Mouse (Mus musculus) C2C12 (cell line): Measurements from ENCODE around the gene Cldn4. TPM values are rescaled to one million over a fixed set of nuclear protein-coding genes. Genes with fewer than 3 reads are reported as not detected.

Experiments
- H3K27me3 ChIP-seq: one replicate; pipeline ENCODE4 v1.6.1; 2011; ENCODE audit not compliant: control insufficient read depth, insufficient read depth, insufficient read length
- H3K36me3 ChIP-seq: one replicate; pipeline ENCODE4 v1.6.1; 2011; ENCODE audit not compliant: control insufficient read depth, insufficient read depth
- H3K4me3 ChIP-seq: one replicate; pipeline ENCODE4 v1.5.1; 2011; ENCODE audit warnings: mild to moderate bottlenecking, control low read depth; ENCODE audit not compliant: poor library complexity, insufficient read depth, severe bottlenecking
- H3K79me2 ChIP-seq: one replicate; pipeline ENCODE4 v1.6.1; 2011; ENCODE audit not compliant: control insufficient read depth, insufficient read depth
- H3K79me3 ChIP-seq: one replicate; pipeline ENCODE4 v1.6.1; 2011; ENCODE audit warnings: low read depth, control low read depth
- H3ac ChIP-seq: one replicate; pipeline ENCODE3; 2011; ENCODE audit warnings: low read depth; ENCODE audit not compliant: control insufficient read depth, insufficient read length
- CEBPB ChIP-seq: IDR thresholded peaks from one replicate; pipeline ENCODE4 v1.6.1; 2011; ENCODE audit warnings: low read depth, mild to moderate bottlenecking, control low read depth, moderate library complexity
- CTCF ChIP-seq: IDR thresholded peaks from one replicate; pipeline ENCODE4 v1.5.1; 2011; ENCODE audit not compliant: control insufficient read depth, insufficient read depth, insufficient read length
- FOSL1 ChIP-seq: IDR thresholded peaks from one replicate; pipeline ENCODE4 v1.8.0; 2011; ENCODE audit warnings: mild to moderate bottlenecking, low read length; ENCODE audit not compliant: poor library complexity, insufficient read depth, severe bottlenecking
- MAX ChIP-seq: IDR thresholded peaks from one replicate; pipeline ENCODE4 v1.6.1; 2011; ENCODE audit warnings: mild to moderate bottlenecking, control low read depth
- MYOD1 ChIP-seq: IDR thresholded peaks from one replicate; pipeline ENCODE4 v1.6.1; 2011; ENCODE audit warnings: low read depth; ENCODE audit not compliant: control insufficient read depth, insufficient read length
- MYOG ChIP-seq: IDR thresholded peaks from one replicate; pipeline ENCODE4 v1.6.1; 2011; ENCODE audit not compliant: control insufficient read depth, insufficient read length; ENCODE audit errors: extremely low read depth
- USF1 ChIP-seq: IDR thresholded peaks from one replicate; pipeline ENCODE4 v1.6.1; 2011; ENCODE audit warnings: low read depth, mild to moderate bottlenecking, control low read depth, moderate library complexity
- polyA plus RNA-seq: library from polyadenylated mRNA; unstranded; fragments of >200 nt; fragmentation: generic; extraction: Trizol; gene quantifications from one replicate; pipeline ENCODE4 v1.2.1, GENCODE M21; 2012; ENCODE audit warnings: missing spikeins

Cldn4 gene
- polyA plus RNA-seq, 1 experiment: 0.04 TPM

GRCm38 (mm10) chr5:134920106-134920687, 26.5 kb downstream of the Cldn4 start:
- no peaks in the 10 kb centered on the region for H3K79me3 ChIP-seq
- H3K27me3 ChIP-seq: peaks cover 10% of the 10 kb centered on the region
- TF ChIP-seq FOSL1: no peak
- TF ChIP-seq USF1: no peak
- no peak for TF ChIP-seq MAX
- TF ChIP-seq CTCF: no peak
- no peak for TF ChIP-seq MYOD1
- no peak for TF ChIP-seq CEBPB
- TF ChIP-seq MYOG: no peak
- H3ac ChIP-seq: no peak overlapping the region
- no peak overlapping the region for H3K4me3 ChIP-seq
- H3K36me3 ChIP-seq: no peaks in the 10 kb centered on the region
- H3K79me2 ChIP-seq: no peaks in the 10 kb centered on the region

GRCm38 (mm10) chr5:134919097-134919496, 27.6 kb downstream of the Cldn4 start:
- TF ChIP-seq MAX: no peak
- TF ChIP-seq CTCF: no peak
- no peak for TF ChIP-seq FOSL1
- TF ChIP-seq MYOG: no peak
- TF ChIP-seq MYOD1: no peak
- TF ChIP-seq CEBPB: no peak
- TF ChIP-seq USF1: no peak
- Histone ChIP-seq H3K27me3 (peaks cover 5% of the 10 kb centered on the region), H3K79me3 (no peaks in the 10 kb centered on the region), H3K4me3 (no peak overlapping the region), H3ac (no peak overlapping the region), H3K79me2 (no peaks in the 10 kb centered on the region), H3K36me3 (no peaks in the 10 kb centered on the region)

GRCm38 (mm10) chr5:134918071-134918832, 28.5 kb downstream of the Cldn4 start:
- TF ChIP-seq MYOG (no peak), CTCF (no peak), MYOD1 (no peak), MAX (no peak), FOSL1 (no peak), USF1 (no peak), CEBPB (no peak)
- peaks cover 5% of the 10 kb centered on the region for H3K27me3 ChIP-seq
- no peak overlapping the region for H3ac ChIP-seq
- no peaks in the 10 kb centered on the region for H3K36me3 ChIP-seq
- no peaks in the 10 kb centered on the region for H3K79me2 ChIP-seq
- H3K4me3 ChIP-seq: no peak overlapping the region
- H3K79me3 ChIP-seq: no peaks in the 10 kb centered on the region

- TF ChIP-seq MYOD1 (no peak), MYOG (no peak), USF1 (no peak), MAX (no peak), CTCF (no peak), CEBPB (no peak), FOSL1 (no peak)
- no peaks in the 10 kb centered on the region for H3K27me3 ChIP-seq
- H3K4me3 ChIP-seq: no peak within 1 kb of the TSS
- H3K79me3 ChIP-seq: no peaks in the 10 kb centered on the region
- no peaks in the 10 kb centered on the region for H3K36me3 ChIP-seq
- H3K79me2 ChIP-seq: no peaks in the 10 kb centered on the region
- H3ac ChIP-seq: no peak within 1 kb of the TSS
These were observed 31.4 kb downstream of the Cldn4 start, which contains the start of gene Cldn13 for GRCm38 (mm10) chr5:134915311-134915710. Gene Cldn13, minus strand, starts transcription at chr5:134915526.

- Histone ChIP-seq H3K79me2 (no peaks in the 10 kb centered on the region), H3ac (no peak overlapping the region), H3K27me3 (no peaks in the 10 kb centered on the region), H3K36me3 (no peaks in the 10 kb centered on the region), H3K4me3 (no peak overlapping the region), H3K79me3 (no peaks in the 10 kb centered on the region)
- no peak for TF ChIP-seq USF1
- TF ChIP-seq MYOG: no peak
- no peak for TF ChIP-seq FOSL1
- no peak for TF ChIP-seq MAX
- TF ChIP-seq CEBPB: no peak
- no peak for TF ChIP-seq MYOD1
- TF ChIP-seq CTCF: no peak
These were observed 32.2 kb downstream of the Cldn4 start for GRCm38 (mm10) chr5:134914510-134914909.
